Mouse (Mus musculus) heart, postnatal 0 days (tissue): ENCODE data around the gene Rasgef1b.

Experiments used
- CTCF ChIP-seq: IDR thresholded peaks from 2 replicates; pipeline ENCODE4 v1.5.1; 2016; ENCODE audit warnings: antibody characterized with exemption, control low read depth, low read depth
- EP300 ChIP-seq: IDR thresholded peaks from 2 replicates; pipeline ENCODE4 v1.6.1; 2016; ENCODE audit warnings: antibody characterized with exemption, low read depth

GRCm38 (mm10) chr5:99562096-99562495, 166.8 kb downstream of the Rasgef1b start:
- TF ChIP-seq CTCF: no peak
- TF ChIP-seq EP300: no peak
